Mouse (Mus musculus): ENCODE data around the gene Cpt1a. TPM values are rescaled to one million over a fixed set of nuclear protein-coding genes. Genes with fewer than 3 reads are reported as not detected.

The Cpt1a gene
- polyA plus RNA-seq, 1 experiment from 2014 or later: 62.0 TPM

DNA sequence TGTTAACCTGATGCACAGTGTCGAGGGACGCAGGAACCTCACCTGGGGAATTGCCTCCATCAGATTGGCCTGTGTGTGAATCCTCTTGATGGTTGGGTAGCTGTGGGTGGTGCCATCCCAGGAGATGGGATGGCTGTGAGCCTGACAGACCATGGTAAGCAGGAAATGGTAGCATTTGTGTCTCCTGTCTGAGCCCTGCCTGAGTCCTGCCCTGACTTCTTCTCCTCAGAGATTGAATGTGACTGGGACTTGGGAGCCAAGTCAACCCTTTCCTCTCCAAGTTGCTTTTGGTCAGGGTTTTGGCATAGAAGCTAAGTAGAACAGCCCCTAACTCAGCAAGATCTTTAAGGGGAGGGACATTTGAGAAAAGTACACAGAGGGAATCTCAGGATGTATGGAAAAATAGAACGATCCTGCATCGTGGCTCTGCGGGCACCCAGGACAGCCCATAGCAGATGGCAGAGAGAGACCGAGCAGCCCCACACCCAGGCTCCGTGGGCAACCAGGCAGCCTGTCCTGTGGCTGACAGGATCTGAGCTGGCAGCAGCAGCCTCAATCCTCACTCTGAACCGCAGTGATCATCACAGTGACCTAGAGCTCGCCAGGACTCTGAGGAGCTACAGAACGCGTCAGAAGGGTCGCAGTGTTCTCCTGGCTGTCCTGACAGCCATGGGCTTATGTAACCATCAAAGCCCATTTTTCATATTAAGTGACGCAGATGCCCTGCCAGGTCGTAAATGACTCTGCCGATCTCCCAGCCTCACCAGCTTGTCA lies 106.1 kb downstream of the Cpt1a start:
- H3K4me1 ChIP-seq (replicated peaks; ENCODE audit: control insufficient read depth, insufficient read depth): no peaks in the 10 kb centered on the region

DNA sequence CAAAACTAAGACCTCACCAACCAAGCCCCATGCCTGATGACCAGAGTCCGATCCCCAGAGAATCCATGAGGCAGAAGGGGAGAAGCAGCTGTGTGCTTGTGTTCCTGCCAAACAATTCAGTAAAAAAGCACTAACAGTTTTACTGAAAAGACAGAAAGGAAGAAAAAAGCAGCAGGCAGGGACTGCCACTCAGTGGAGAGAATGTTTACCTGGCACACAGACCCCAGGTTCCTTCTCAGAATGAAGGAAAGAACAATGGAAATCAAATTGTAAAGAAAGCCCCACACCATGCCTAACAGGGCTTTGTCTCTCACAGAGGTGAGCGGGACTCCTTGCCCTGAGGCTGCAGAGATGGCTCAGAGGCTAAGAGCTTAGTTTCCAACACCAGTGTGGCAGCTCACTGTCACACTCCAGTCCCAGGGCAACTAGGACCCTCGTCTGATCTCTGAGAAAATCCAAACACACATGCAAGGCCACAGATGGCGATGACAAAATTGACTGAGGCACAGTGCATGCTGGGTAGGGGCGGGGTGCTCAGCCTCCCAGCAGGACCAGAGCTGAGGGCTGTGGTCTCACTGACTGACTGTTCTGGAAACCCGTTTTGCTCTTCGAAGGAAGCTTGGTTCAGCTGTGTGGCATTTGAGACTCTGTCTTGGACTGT lies 107.2 kb downstream of the Cpt1a start:
- no peaks in the 10 kb centered on the region for H3K4me1 ChIP-seq (replicated peaks; ENCODE audit: control insufficient read depth, insufficient read depth)
- H3K27ac ChIP-seq (replicated peaks): no peak overlapping the region
- no peaks in the 10 kb centered on the region for H3K27me3 ChIP-seq (ENCODE audit: control insufficient read depth, insufficient read depth, low read length)
- 44% methylated on average over 7 of the region's 7 CpGs for WGBS
- no peaks in the 10 kb centered on the region for H3K9me3 ChIP-seq (ENCODE audit: control insufficient read depth, low read length)
- no peak overlapping the region for H3K4me3 ChIP-seq (ENCODE audit: low read depth, low read length)
- no peak overlapping the region for H3K4me2 ChIP-seq (replicated peaks; ENCODE audit: low read depth)
- DNase-seq (ENCODE audit: low spot score): no peak
- no peaks in the 10 kb centered on the region for H3K36me3 ChIP-seq (ENCODE audit: control insufficient read depth, insufficient read depth, low read length)
- no peak for ATAC-seq (ENCODE audit: low FRiP score, low TSS enrichment)
- H3K9ac ChIP-seq (ENCODE audit: low read length): no peak overlapping the region
- TF ChIP-seq CTCF (IDR thresholded peaks at IDR 0.05; ENCODE audit: low read depth) (no peak), EP300 (optimal IDR thresholded peaks at IDR 0.05) (no peak)

More for the DNA sequence above, 106.1 kb downstream of the Cpt1a start:
- no peak overlapping the region for H3K4me2 ChIP-seq (replicated peaks; ENCODE audit: low read depth)
- DNase-seq (ENCODE audit: low spot score) (no peak), ATAC-seq (ENCODE audit: low FRiP score, low TSS enrichment) (no peak)
- no peaks in the 10 kb centered on the region for H3K9me3 ChIP-seq (ENCODE audit: control insufficient read depth, low read length)
- TF ChIP-seq CTCF (IDR thresholded peaks at IDR 0.05; ENCODE audit: low read depth) (no peak), EP300 (optimal IDR thresholded peaks at IDR 0.05) (no peak)
- no peak overlapping the region for H3K27ac ChIP-seq (replicated peaks)
- WGBS: 67% methylated on average over 15 of the region's 15 CpGs
- H3K4me3 ChIP-seq (ENCODE audit: low read depth, low read length): no peak overlapping the region
- H3K9ac ChIP-seq (ENCODE audit: low read length): no peak overlapping the region
- no peaks in the 10 kb centered on the region for H3K36me3 ChIP-seq (ENCODE audit: control insufficient read depth, insufficient read depth, low read length)
- no peaks in the 10 kb centered on the region for H3K27me3 ChIP-seq (ENCODE audit: control insufficient read depth, insufficient read depth, low read length)

DNA sequence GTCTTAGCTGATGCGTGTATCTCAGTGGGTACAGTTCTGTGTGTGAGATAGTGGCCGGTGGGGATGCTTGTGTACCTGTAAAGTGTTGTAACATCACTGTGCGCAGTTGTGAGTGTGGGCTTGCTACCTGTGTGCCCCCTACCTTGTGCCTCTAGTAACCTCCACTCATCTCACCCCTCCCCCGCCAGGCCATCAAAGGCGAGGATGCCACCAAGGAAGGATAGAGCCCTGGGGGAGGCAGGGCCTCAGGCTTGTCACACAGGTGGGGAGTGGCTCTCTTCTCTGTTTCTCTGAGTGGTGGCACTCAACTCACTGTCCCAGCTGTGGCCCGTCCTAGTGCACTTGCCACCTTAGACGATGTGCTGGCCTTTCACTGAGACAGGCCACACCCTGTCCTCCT lies 108.9 kb downstream of the Cpt1a start:
- Histone ChIP-seq H3K27me3 (ENCODE audit: control insufficient read depth, insufficient read depth, low read length) (no peaks in the 10 kb centered on the region), H3K4me2 (replicated peaks; ENCODE audit: low read depth) (no peak overlapping the region), H3K4me3 (ENCODE audit: low read depth, low read length) (no peak overlapping the region), H3K9me3 (ENCODE audit: control insufficient read depth, low read length) (no peaks in the 10 kb centered on the region), H3K36me3 (ENCODE audit: control insufficient read depth, insufficient read depth, low read length) (no peaks in the 10 kb centered on the region), H3K27ac (replicated peaks) (no peak overlapping the region), H3K4me1 (replicated peaks; ENCODE audit: control insufficient read depth, insufficient read depth) (no peaks in the 10 kb centered on the region), H3K9ac (ENCODE audit: low read length) (no peak overlapping the region)
- DNase-seq (ENCODE audit: low spot score) (no peak), ATAC-seq (ENCODE audit: low FRiP score, low TSS enrichment) (no peak)
- 73% methylated on average over 7 of the region's 7 CpGs for WGBS
- TF ChIP-seq EP300 (optimal IDR thresholded peaks at IDR 0.05): no peak
- TF ChIP-seq CTCF (IDR thresholded peaks at IDR 0.05; ENCODE audit: low read depth): no peak

DNA sequence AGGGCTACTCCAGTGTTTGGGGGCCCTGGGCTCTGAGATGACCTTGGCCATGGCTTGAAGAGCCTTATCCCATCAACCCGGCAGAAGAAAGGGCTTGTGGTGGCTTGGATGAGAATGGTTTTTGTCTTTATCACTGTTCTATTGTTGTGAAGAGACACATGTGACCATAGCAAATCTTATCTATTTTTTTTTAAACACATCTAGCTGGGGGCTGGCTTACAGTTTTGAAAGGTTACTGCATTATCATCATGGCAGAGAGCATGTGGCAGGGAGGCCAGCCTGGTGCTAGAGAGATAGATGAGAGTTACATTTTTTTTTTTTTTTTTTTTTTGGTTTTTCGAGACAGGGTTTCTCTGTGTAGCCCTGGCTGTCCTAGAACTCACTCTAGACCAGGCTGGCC lies 109.8 kb downstream of the Cpt1a start:
- DNase-seq (ENCODE audit: low spot score): no peak
- 72% methylated on average over 1 of the region's 2 CpGs for WGBS
- Histone ChIP-seq H3K27ac (replicated peaks) (no peak overlapping the region), H3K4me3 (ENCODE audit: low read depth, low read length) (no peak overlapping the region), H3K27me3 (ENCODE audit: control insufficient read depth, insufficient read depth, low read length) (no peaks in the 10 kb centered on the region), H3K9me3 (ENCODE audit: control insufficient read depth, low read length) (no peaks in the 10 kb centered on the region), H3K4me2 (replicated peaks; ENCODE audit: low read depth) (no peak overlapping the region), H3K9ac (ENCODE audit: low read length) (no peak overlapping the region), H3K4me1 (replicated peaks; ENCODE audit: control insufficient read depth, insufficient read depth) (no peaks in the 10 kb centered on the region), H3K36me3 (ENCODE audit: control insufficient read depth, insufficient read depth, low read length) (no peaks in the 10 kb centered on the region)
- ATAC-seq (ENCODE audit: low FRiP score, low TSS enrichment): no peak
- TF ChIP-seq EP300 (optimal IDR thresholded peaks at IDR 0.05) (no peak), CTCF (IDR thresholded peaks at IDR 0.05; ENCODE audit: low read depth) (no peak)

DNA sequence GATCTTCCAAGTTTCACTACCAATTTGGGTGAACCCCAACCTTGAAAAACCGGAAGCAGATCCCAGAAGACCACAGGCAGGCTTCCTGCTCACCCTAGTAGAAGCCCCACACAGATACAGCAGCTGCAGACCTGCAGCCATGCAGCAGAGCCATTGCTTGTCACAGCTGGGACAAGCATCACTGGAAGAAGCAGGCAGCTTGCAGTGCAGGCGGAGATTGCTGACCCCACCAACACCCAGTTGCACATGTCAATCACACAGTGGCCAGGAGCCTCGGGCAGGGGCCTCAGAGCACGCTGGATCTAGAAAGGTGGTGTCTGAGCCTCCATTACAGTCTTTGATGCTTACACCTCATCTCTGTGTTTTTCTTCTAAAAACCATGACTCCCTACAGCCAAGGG lies 112.0 kb downstream of the Cpt1a start:
- Histone ChIP-seq H3K36me3 (ENCODE audit: control insufficient read depth, insufficient read depth, low read length) (no peaks in the 10 kb centered on the region), H3K9ac (ENCODE audit: low read length) (no peak overlapping the region), H3K4me3 (ENCODE audit: low read depth, low read length) (no peak overlapping the region), H3K27ac (replicated peaks) (no peak overlapping the region), H3K4me2 (replicated peaks; ENCODE audit: low read depth) (no peak overlapping the region), H3K27me3 (ENCODE audit: control insufficient read depth, insufficient read depth, low read length) (no peaks in the 10 kb centered on the region), H3K4me1 (replicated peaks; ENCODE audit: control insufficient read depth, insufficient read depth) (no peaks in the 10 kb centered on the region), H3K9me3 (ENCODE audit: control insufficient read depth, low read length) (no peaks in the 10 kb centered on the region)
- TF ChIP-seq EP300 (optimal IDR thresholded peaks at IDR 0.05): no peak
- 39% methylated on average over 4 of the region's 4 CpGs for WGBS
- DNase-seq (ENCODE audit: low spot score) (no peak), ATAC-seq (ENCODE audit: low FRiP score, low TSS enrichment) (no peak)

DNA sequence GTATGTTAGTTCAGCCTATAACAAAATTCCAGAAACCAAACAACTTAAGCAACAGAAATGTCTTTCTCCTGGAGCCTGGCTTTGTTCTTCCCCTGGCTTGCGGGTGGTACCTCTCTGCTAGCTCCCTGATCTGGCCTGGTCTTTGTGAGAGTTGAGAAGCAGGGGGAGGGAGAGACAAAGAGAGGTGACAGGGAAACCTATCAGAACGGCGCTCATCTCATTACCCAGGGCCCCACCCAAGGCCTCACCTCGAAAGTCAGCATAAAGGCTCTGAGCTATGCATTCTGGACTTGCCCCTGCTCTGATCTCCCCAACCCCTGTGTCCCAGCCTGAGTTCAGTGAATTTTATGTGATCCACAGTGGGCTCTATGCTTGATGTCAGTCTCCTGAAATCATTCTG lies 112.5 kb downstream of the Cpt1a start:
- Histone ChIP-seq H3K27ac (replicated peaks) (no peak overlapping the region), H3K9ac (ENCODE audit: low read length) (no peak overlapping the region), H3K4me3 (ENCODE audit: low read depth, low read length) (no peak overlapping the region), H3K27me3 (ENCODE audit: control insufficient read depth, insufficient read depth, low read length) (no peaks in the 10 kb centered on the region), H3K4me1 (replicated peaks; ENCODE audit: control insufficient read depth, insufficient read depth) (no peaks in the 10 kb centered on the region), H3K36me3 (ENCODE audit: control insufficient read depth, insufficient read depth, low read length) (no peaks in the 10 kb centered on the region), H3K4me2 (replicated peaks; ENCODE audit: low read depth) (no peak overlapping the region), H3K9me3 (ENCODE audit: control insufficient read depth, low read length) (no peaks in the 10 kb centered on the region)
- DNase-seq (ENCODE audit: low spot score): no peak
- TF ChIP-seq CTCF (IDR thresholded peaks at IDR 0.05; ENCODE audit: low read depth): no peak
- 30% methylated on average over 4 of the region's 4 CpGs for WGBS
- ATAC-seq (ENCODE audit: low FRiP score, low TSS enrichment): no peak

Small RNA genes within 50 kb of the gene (microRNA-seq; reads per million reads assigned to microRNA genes)
- 0.96 reads per million for gene Mir6984

Other genes starting within 250 kb of the Cpt1a start
- gene Mrpl21, start 39.4 kb upstream of the Cpt1a start, polyA plus RNA-seq (2015; fragmentation: Nextera tagmentation; extraction: Ambion mirVana): 81.6 and 87.2 TPM in 2 replicates
- 3.9 and 4.0 TPM in 2 replicates for gene Ighmbp2, start 39.3 kb upstream of the Cpt1a start, polyA plus RNA-seq (2015; fragmentation: Nextera tagmentation; extraction: Ambion mirVana)
- gene Tesmin, start 66.5 kb downstream of the Cpt1a start, polyA plus RNA-seq (2015; fragmentation: Nextera tagmentation; extraction: Ambion mirVana): 0.34 and 0.48 TPM in 2 replicates
- 10.2 and 11.8 TPM in 2 replicates for gene Gal, start 92.2 kb downstream of the Cpt1a start, polyA plus RNA-seq (2015; fragmentation: Nextera tagmentation; extraction: Ambion mirVana)

Measured in stomach, postnatal 0 days (tissue).